Mouse (Mus musculus) myocyte (in vitro differentiated cells): ENCODE results near the gene Plagl2. TPM values are rescaled to one million over a fixed set of nuclear protein-coding genes. Genes with fewer than 3 reads are reported as not detected.

ENCODE experiments used
- H3K27me3 ChIP-seq: one replicate; pipeline ENCODE4 v1.6.1; 2011; ENCODE audit not compliant: control insufficient read depth, insufficient read depth, insufficient read length
- H3K36me3 ChIP-seq: one replicate; pipeline ENCODE4 v1.6.1; 2011; ENCODE audit not compliant: control insufficient read depth, insufficient read depth
- H3K4me2 ChIP-seq: one replicate; pipeline ENCODE4 v1.6.1; 2011; ENCODE audit warnings: low read depth, control low read depth
- H3K4me3 ChIP-seq: one replicate; pipeline ENCODE4 v1.5.1; 2011; ENCODE audit warnings: mild to moderate bottlenecking, control low read depth, moderate library complexity
- H3K79me2 ChIP-seq: one replicate; pipeline ENCODE4 v1.6.1; 2011; ENCODE audit not compliant: control insufficient read depth, insufficient read depth
- H3ac ChIP-seq: one replicate; pipeline ENCODE4 v1.6.1; 2011; ENCODE audit not compliant: control insufficient read depth, insufficient read length
- CEBPB ChIP-seq: IDR thresholded peaks from 2 replicates; pipeline ENCODE4 v1.6.1; 2011; ENCODE audit warnings: mild to moderate bottlenecking, moderate library complexity; ENCODE audit not compliant: poor library complexity, insufficient read depth, severe bottlenecking
- E2F4 ChIP-seq: IDR thresholded peaks from one replicate; pipeline ENCODE4 v1.6.1; 2011; ENCODE audit warnings: mild to moderate bottlenecking, control low read depth, moderate library complexity; ENCODE audit not compliant: insufficient read depth
- MAX ChIP-seq: IDR thresholded peaks from one replicate; pipeline ENCODE4 v1.6.1; 2011; ENCODE audit warnings: low read depth, mild to moderate bottlenecking, control low read depth
- MYOD1 ChIP-seq, 3 experiments: IDR thresholded peaks; one replicate each; pipeline ENCODE4 v1.6.1; 2011; ENCODE audit warnings: control low read depth in 2 of 3, low read depth in 2 of 3, mild to moderate bottlenecking in 2 of 3, moderate library complexity in 1 of 3; ENCODE audit not compliant: insufficient read length in 2 of 3, control insufficient read depth in 1 of 3
- MYOG ChIP-seq, 3 experiments: IDR thresholded peaks; one replicate each; pipeline ENCODE4 v1.6.1; 2011; ENCODE audit warnings: control low read depth in 2 of 3, low read depth in 2 of 3, mild to moderate bottlenecking in 2 of 3; ENCODE audit not compliant: insufficient read length in 2 of 3, control insufficient read depth in 1 of 3, insufficient read depth in 1 of 3
- POLR2A ChIP-seq: IDR thresholded peaks from one replicate; pipeline ENCODE4 v1.6.1; 2011; ENCODE audit warnings: low read depth, mild to moderate bottlenecking, control low read depth, moderate library complexity; ENCODE audit not compliant: insufficient read length
- POLR2AphosphoS2 ChIP-seq: IDR thresholded peaks from one replicate; pipeline ENCODE4 v1.6.1; 2011; ENCODE audit warnings: low read depth, control low read depth; ENCODE audit not compliant: insufficient read length
- REST ChIP-seq: IDR thresholded peaks from one replicate; pipeline ENCODE4 v1.6.1; 2011; ENCODE audit warnings: mild to moderate bottlenecking, control low read depth, moderate library complexity; ENCODE audit not compliant: insufficient read depth, insufficient read length
- SRF ChIP-seq: IDR thresholded peaks from one replicate; pipeline ENCODE4 v1.6.1; 2011; ENCODE audit warnings: low read depth; ENCODE audit not compliant: control insufficient read depth, insufficient read length
- TCF12 ChIP-seq: IDR thresholded peaks from one replicate; pipeline ENCODE4 v1.6.1; 2011; ENCODE audit warnings: mild to moderate bottlenecking, control low read depth; ENCODE audit not compliant: poor library complexity, insufficient read depth, severe bottlenecking
- TCF3 ChIP-seq: IDR thresholded peaks from one replicate; pipeline ENCODE4 v1.6.1; 2011; ENCODE audit warnings: low read depth, control low read depth; ENCODE audit not compliant: insufficient read length
- USF1 ChIP-seq: IDR thresholded peaks from one replicate; pipeline ENCODE4 v1.6.1; 2011; ENCODE audit warnings: low read depth, mild to moderate bottlenecking, control low read depth, moderate library complexity
- polyA plus RNA-seq: library from polyadenylated mRNA; unstranded; fragments of >200 nt; fragmentation: generic; extraction: Trizol; gene quantifications from one replicate; pipeline ENCODE4 v1.2.1, GENCODE M21; 2012; ENCODE audit warnings: missing spikeins

The Plagl2 gene
- polyA plus RNA-seq, 1 experiment, result 4.2 TPM

GRCm38 (mm10) chr2:153208149-153208548 lies 33.1 kb downstream of the Plagl2 start:
- no peak overlapping the region for H3K4me3 ChIP-seq
- TF ChIP-seq MYOG (IDR thresholded peaks at IDR 0.05; ENCODE audit: control insufficient read depth in 1 of 3, insufficient read depth in 1 of 3, insufficient read length in 2 of 3, low read depth in 2 of 3), result no peak
- TF ChIP-seq POLR2A, result no peak
- TF ChIP-seq CEBPB, result no peak
- TF ChIP-seq TCF3, result no peak
- no peak for TF ChIP-seq SRF
- no peak for TF ChIP-seq POLR2AphosphoS2
- TF ChIP-seq REST, result no peak
- TF ChIP-seq MYOD1 (IDR thresholded peaks at IDR 0.05; ENCODE audit: control insufficient read depth in 1 of 3, insufficient read length in 2 of 3, low read depth in 2 of 3), result no peak
- no peak for TF ChIP-seq USF1
- TF ChIP-seq TCF12, result no peak
- no peak for TF ChIP-seq E2F4
- TF ChIP-seq MAX, result no peak

GRCm38 (mm10) chr2:153202766-153203165 lies 38.5 kb downstream of the Plagl2 start:
- Histone ChIP-seq H3K36me3 (peaks cover 21% of the 10 kb centered on the region), H3K79me2 (no peaks in the 10 kb centered on the region), H3K27me3 (no peaks in the 10 kb centered on the region), H3K4me3 (no peak overlapping the region), H3K4me2 (no peak overlapping the region), H3ac (no peak overlapping the region)
- TF ChIP-seq CEBPB (no peak), POLR2AphosphoS2 (no peak), REST (no peak), E2F4 (no peak), USF1 (no peak), MAX (no peak)

More at GRCm38 (mm10) chr2:153208149-153208548, 33.1 kb downstream of the Plagl2 start:
- Histone ChIP-seq H3K36me3 (no peaks in the 10 kb centered on the region), H3K27me3 (no peaks in the 10 kb centered on the region), H3ac (no peak overlapping the region), H3K4me2 (no peak overlapping the region), H3K79me2 (no peaks in the 10 kb centered on the region)

GRCm38 (mm10) chr2:153199114-153199513 lies 42.1 kb downstream of the Plagl2 start:
- Histone ChIP-seq H3K36me3 (peaks cover 45% of the 10 kb centered on the region), H3ac (no peak overlapping the region), H3K4me3 (no peak overlapping the region), H3K79me2 (no peaks in the 10 kb centered on the region), H3K4me2 (no peak overlapping the region), H3K27me3 (no peaks in the 10 kb centered on the region)
- TF ChIP-seq E2F4, result no peak

- no peaks in the 10 kb centered on the region for H3K27me3 ChIP-seq
- TF ChIP-seq TCF12 (no peak), MAX (no peak)
- no peak overlapping the region for H3K4me2 ChIP-seq
- no peaks in the 10 kb centered on the region for H3K79me2 ChIP-seq
- no peak overlapping the region for H3ac ChIP-seq
- no peak overlapping the region for H3K4me3 ChIP-seq
- H3K36me3 ChIP-seq, result peaks cover 48% of the 10 kb centered on the region
Measured at GRCm38 (mm10) chr2:153198485-153198884, 42.7 kb downstream of the Plagl2 start.

- H3ac ChIP-seq, result no peak overlapping the region
- H3K79me2 ChIP-seq, result no peaks in the 10 kb centered on the region
- no peaks in the 10 kb centered on the region for H3K27me3 ChIP-seq
- H3K4me2 ChIP-seq, result no peak overlapping the region
- TF ChIP-seq TCF3, result no peak
- TF ChIP-seq TCF12, result no peak
- no peak for TF ChIP-seq MAX
- TF ChIP-seq CEBPB, result no peak
- TF ChIP-seq SRF, result no peak
- no peak for TF ChIP-seq POLR2AphosphoS2
- no peak for TF ChIP-seq E2F4
- H3K4me3 ChIP-seq, result no peak overlapping the region
- H3K36me3 ChIP-seq, result peaks cover 55% of the 10 kb centered on the region
Measured at GRCm38 (mm10) chr2:153194255-153194654, 47.0 kb downstream of the Plagl2 start.

- H3K36me3 ChIP-seq, result peaks cover 55% of the 10 kb centered on the region
- TF ChIP-seq POLR2A (no peak), MAX (no peak), E2F4 (no peak), TCF3 (no peak), SRF (no peak), CEBPB (no peak), MYOD1 (IDR thresholded peaks at IDR 0.05; ENCODE audit: control insufficient read depth in 1 of 3, insufficient read length in 2 of 3, low read depth in 2 of 3) (no peak), USF1 (no peak), POLR2AphosphoS2 (no peak), TCF12 (no peak), MYOG (IDR thresholded peaks at IDR 0.05; ENCODE audit: control insufficient read depth in 1 of 3, insufficient read depth in 1 of 3, insufficient read length in 2 of 3, low read depth in 2 of 3) (no peak), REST (no peak)
- H3K4me2 ChIP-seq, result no peak overlapping the region
Measured at GRCm38 (mm10) chr2:153191242-153191641, 50.0 kb downstream of the Plagl2 start.

More at GRCm38 (mm10) chr2:153191242-153191641, 50.0 kb downstream of the Plagl2 start:
- H3ac ChIP-seq, result no peak overlapping the region
- no peaks in the 10 kb centered on the region for H3K27me3 ChIP-seq
- H3K79me2 ChIP-seq, result no peaks in the 10 kb centered on the region
- H3K4me3 ChIP-seq, result no peak overlapping the region
